ENCODE assay signal across 25 mouse cellular contexts in the genomic region with DNA sequence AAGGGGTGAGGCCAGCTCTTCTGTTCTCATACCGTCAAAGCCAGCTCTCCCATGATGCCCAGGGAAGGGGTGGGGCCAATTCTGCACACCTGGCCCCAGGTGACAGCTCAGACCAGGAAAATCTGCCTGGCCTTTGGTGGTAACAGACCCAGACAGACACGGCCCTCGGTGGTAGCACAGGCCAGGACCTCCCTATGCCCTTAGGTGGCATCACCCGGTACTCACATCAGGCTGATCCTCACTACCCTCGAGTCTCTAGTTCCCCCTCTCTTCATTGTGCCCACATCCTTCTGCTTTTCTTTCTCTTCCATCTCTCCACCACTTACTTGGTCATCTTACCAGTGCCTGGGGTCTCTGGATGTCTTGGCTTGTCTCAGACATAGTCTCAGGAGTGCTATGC.
"Had no signal": no experiment of that assay in that cellular context is flagged by ENCODE, and none has a peak within 500 bp of the region (broad histone marks: within the 10 kb centered on the region; RNA-seq: fewer than 3 reads in every experiment).

No protein-coding gene starts in this region.

- DNase-seq: gastrocnemius, postnatal 14 days; gastrocnemius, postnatal 36 days; heart, adult 11 months; heart, adult 2 months; heart, postnatal 14 days; heart, postnatal 36 days; kidney, adult 11 months; kidney, adult 2 months; kidney, adult 9 months; kidney, postnatal 14 days; kidney, postnatal 36 days; layer of hippocampus, adult 9-11 months; layer of hippocampus, postnatal 36 days; left cerebral cortex, postnatal 4 days had no signal

- H3K36me3 ChIP-seq: heart, embryonic 13.5 days; heart, embryonic 15.5 days; hindbrain, embryonic 12.5 days; kidney, embryonic 15.5 days; limb, embryonic 13.5 days; limb, embryonic 15.5 days; liver, embryonic 12.5 days had no signal

- H3K4me3 ChIP-seq: heart, adult 2 months; heart, embryonic 13.5 days; heart, embryonic 15.5 days; hindbrain, embryonic 12.5 days; kidney, embryonic 15.5 days; limb, embryonic 13.5 days; limb, embryonic 15.5 days; liver, embryonic 12.5 days had no signal

- H3K9ac ChIP-seq: heart, embryonic 13.5 days; heart, embryonic 15.5 days; hindbrain, embryonic 12.5 days; kidney, embryonic 15.5 days; limb, embryonic 13.5 days; limb, embryonic 15.5 days; liver, embryonic 12.5 days had no signal

- ATAC-seq: hindbrain, embryonic 16.5 days; intestine, embryonic 16.5 days; liver, embryonic 12.5 days had no signal

- H3K4me2 ChIP-seq: heart, embryonic 11.5 days; heart, embryonic 13.5 days; heart, embryonic 15.5 days; hindbrain, embryonic 12.5 days; kidney, embryonic 15.5 days; limb, embryonic 13.5 days; limb, embryonic 15.5 days; liver, embryonic 12.5 days had no signal

- H3K27ac ChIP-seq: heart, adult 2 months; heart, embryonic 13.5 days; heart, embryonic 15.5 days; hindbrain, embryonic 12.5 days; kidney, embryonic 15.5 days; kidney, postnatal 0 days; limb, embryonic 13.5 days; limb, embryonic 15.5 days; liver, embryonic 12.5 days had no signal

- H3K27me3 ChIP-seq: heart, embryonic 13.5 days; heart, embryonic 15.5 days; hindbrain, embryonic 12.5 days; kidney, embryonic 15.5 days; limb, embryonic 13.5 days; limb, embryonic 15.5 days; liver, embryonic 12.5 days had no signal

- H3K4me1 ChIP-seq: heart, embryonic 13.5 days; heart, embryonic 15.5 days; kidney, embryonic 15.5 days; limb, embryonic 13.5 days; limb, embryonic 15.5 days; liver, embryonic 12.5 days had no signal

- H3K9me3 ChIP-seq: heart, embryonic 13.5 days; heart, embryonic 15.5 days; hindbrain, embryonic 12.5 days; kidney, embryonic 15.5 days; limb, embryonic 13.5 days; limb, embryonic 15.5 days; liver, embryonic 12.5 days had no signal
